Mouse (Mus musculus) layer of hippocampus, adult 9-10 months (tissue): Measurements from ENCODE around the gene Wnt5b.

Experiments
- DNase-seq: peaks from one replicate; pipeline ENCODE4 v3.0.0; 2022; ENCODE audit warnings: low spot score

Gene Wnt5b

DNA sequence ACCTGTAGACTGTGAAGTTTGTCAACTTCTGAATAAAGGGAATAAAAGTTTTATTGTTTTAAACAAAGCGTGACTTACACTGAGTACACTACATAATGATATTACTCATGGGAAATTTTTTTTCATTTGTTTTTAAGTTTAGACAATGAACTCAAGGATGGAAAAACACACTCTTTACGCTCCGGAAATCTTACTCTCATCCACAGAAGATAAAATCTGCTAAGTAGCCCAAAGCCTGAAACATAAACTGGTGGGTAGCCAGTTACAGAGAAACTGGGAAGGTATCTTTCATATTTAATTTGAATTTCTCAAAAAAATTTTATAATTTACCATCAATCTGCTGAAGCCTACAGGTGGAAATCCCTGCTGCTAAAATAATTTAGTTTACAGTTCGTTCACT lies 157.7 kb downstream of the Wnt5b start:
- no peak for DNase-seq

DNA sequence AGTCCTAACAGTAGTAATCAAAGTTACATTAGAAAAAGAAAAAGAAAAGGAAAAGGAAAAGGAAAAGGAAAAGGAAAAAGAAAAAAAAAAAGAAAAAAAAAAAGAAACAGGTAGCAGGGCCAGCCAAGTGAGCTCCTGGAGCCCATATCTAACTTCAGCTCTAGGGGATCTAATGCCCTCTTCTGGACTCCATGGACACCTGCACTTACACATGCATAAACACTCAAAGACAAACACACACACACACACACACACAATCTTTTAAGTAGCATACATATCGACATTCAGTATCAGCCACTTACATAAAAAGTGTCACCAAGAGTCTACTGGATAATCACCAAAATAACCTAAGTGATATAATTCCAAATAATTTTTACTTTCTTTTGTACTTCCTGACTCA lies 158.5 kb downstream of the Wnt5b start:
- DNase-seq: no peak
